Mouse (Mus musculus): ENCODE measurements around the gene Atcay.
"Not testable (repeated sequence)": the region's sequence is repeated elsewhere in the genome, so short reads cannot be mapped to it uniquely, and the experiment has no call there.

Atcay gene

DNA sequence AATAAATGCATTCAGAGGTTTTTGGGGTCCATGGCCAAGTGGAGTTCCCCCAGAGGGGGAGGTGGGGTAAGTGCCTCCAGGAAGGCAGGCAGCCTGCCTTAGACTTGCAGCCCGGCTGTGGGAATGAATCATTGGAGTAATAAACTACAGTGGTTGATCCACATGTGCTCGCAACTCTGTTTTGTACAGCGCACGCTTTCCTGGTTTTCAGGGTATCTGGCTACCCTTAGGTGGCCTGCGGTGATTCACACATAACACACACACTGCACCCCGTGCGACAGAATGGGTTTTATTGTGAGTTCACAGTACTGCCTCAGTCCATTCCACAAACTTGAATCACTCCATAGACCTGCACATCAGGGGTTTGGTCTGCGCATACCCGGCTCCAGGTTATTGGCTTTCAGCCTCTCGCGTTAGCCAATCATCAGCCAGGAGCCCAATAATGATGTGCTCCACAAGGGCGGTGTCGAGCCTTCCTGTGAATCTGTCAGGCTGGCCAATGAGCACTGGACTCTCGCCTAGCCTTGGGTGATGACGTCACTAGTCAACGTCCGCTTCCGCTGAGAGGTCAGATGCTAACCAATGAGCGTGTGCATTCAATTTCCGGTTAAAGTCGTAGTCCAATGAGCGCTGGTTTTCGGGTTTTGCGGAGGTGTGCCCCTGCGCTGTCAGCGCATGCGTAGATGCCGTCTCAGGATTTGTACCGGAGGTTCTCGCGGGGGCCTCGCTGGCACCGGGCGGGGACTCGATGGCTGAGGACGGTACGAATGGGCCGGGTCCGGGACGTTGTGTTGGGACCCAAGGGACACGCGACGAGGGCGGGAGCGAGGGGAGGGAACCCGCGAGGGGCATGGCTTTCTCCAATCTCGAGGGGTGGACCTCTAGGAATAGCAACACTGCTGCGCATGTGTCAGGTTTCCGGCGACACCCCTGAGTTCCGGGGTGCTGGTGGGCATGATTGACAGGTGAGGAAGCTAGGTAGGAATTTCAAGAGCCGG, 48.0 kb downstream of the Atcay start, which contains the start of gene Dapk3:
Gene Dapk3 (plus strand): TSS at position 670 of the 998 bp plus-strand sequence.
- CTCF ChIA-PET: no interaction called here

- CTCF ChIA-PET: not testable (repeated sequence)
Measured at GRCm38 (mm10) chr10:81181860-81182259, 48.8 kb downstream of the Atcay start.

- CTCF ChIA-PET: no interaction called here
Measured at GRCm38 (mm10) chr10:81180946-81181345, 49.7 kb downstream of the Atcay start.

GRCm38 (mm10) chr10:81179451-81180342, 50.9 kb downstream of the Atcay start:
- CTCF ChIA-PET: no interaction called here

GRCm38 (mm10) chr10:81178927-81179326, 51.7 kb downstream of the Atcay start:
- CTCF ChIA-PET: no interaction called here

DNA sequence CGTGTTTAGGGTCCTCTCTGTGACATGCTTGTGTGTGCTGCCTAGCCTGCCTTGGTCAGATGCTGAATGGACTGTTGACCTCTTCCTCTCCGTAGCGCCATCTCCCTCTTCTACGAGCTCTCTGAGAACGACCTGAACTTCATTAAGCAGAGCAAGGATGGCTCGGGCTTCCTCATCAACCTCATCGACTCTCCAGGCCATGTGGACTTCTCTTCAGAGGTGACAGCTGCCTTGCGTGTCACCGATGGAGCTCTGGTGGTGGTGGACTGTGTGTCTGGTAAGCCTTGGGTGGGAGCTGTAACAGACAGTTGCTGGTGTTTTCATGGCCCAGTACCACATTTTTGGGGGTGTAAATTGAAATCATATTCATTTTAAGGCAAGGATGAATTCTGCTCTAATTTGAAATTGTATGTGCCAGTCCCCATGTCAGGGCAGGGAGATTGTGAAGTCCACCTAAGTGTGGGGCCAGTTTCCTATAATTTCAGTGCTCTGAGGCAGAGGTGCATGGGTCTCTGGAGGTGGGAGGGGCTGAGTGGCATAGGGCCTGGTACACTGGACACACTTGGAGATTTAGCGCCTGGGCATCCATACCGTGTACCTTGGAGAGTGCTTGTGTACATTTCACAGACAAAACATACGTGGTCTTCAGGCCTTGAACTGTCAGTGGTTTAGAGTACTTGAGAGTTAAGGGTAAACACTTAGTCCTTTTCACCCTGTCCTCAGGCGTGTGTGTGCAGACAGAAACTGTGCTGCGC, 52.5 kb downstream of the Atcay start:
- CTCF ChIA-PET: no interaction called here

- CTCF ChIA-PET: interaction anchor here (0.7 kb wide), 1 partner anchor 15 kb away, joined by 3 read pairs; no protein-coding TSS in a partner anchor
Measured at GRCm38 (mm10) chr10:81177491-81177925, 53.1 kb downstream of the Atcay start.

DNA sequence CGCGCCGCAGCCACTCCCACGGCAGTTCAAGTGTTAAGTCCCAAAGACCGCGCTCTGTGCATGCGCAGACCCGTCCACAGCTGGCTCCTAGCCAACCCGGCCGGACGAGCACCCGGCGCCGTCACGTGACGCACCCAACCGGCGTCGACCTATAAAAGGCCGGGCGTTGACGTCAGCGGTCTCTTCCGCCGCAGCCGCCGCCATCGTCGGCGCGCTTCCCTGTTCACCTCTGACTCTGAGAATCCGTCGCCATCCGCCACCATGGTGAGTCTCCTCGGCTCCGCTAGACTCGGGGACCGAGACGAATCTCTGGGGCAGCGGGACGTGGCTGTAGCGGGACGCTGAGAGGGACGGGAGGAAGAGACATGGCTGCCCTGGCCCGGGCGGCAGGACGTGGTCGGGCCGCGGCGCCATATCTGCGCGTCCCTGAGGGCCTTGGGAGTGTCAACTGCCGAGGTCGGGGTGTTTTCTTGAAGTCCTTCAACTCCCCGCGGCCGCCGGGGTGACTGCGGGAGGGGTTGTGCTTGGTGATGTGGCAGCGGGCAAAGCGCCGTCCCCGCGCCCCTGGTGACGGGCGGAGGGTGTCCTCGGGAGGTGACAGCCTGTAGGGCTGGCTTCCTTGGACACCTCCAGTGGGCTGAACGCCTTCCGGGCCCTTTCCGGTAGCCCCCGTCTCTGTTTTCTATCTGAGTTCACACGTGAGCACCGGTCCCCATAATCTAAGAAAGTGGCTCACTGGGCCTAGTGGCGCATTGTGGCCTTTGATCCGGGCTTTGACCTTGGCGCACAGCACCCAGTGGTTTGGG, 54.0 kb downstream of the Atcay start, which contains the start of gene Eef2:
Gene Eef2 (plus strand): TSS at position 166 of the 806 bp plus-strand sequence.
- CTCF ChIA-PET: interaction anchor here (0.5 to 0.7 kb wide), 2 partner anchors 14 to 17 kb away, joined by 3 read pairs; no protein-coding TSS in a partner anchor

- CTCF ChIA-PET: interaction anchor here (0.5 kb wide), 1 partner anchor 17 kb away, joined by 3 read pairs; no protein-coding TSS in a partner anchor
Measured at GRCm38 (mm10) chr10:81175936-81176465, 54.6 kb downstream of the Atcay start.

DNA sequence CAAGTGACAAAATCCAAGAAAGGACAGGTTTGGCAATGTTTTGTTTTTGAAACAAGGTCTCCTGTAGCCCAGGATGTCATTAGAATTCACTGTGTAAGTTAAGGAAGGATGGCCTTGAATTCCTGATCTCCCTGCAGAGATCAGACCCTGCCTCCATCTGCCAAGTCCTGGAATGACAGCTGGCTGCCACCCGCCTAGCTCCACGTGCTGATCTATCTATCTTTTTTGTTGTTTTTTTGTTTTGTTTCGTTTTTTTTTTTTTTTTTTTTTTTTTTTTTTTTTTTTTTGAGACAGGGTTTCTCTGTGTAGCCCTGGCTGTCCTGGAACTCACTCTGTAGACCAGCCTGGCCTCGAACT, 55.3 kb downstream of the Atcay start:
- CTCF ChIA-PET: not testable (repeated sequence)

DNA sequence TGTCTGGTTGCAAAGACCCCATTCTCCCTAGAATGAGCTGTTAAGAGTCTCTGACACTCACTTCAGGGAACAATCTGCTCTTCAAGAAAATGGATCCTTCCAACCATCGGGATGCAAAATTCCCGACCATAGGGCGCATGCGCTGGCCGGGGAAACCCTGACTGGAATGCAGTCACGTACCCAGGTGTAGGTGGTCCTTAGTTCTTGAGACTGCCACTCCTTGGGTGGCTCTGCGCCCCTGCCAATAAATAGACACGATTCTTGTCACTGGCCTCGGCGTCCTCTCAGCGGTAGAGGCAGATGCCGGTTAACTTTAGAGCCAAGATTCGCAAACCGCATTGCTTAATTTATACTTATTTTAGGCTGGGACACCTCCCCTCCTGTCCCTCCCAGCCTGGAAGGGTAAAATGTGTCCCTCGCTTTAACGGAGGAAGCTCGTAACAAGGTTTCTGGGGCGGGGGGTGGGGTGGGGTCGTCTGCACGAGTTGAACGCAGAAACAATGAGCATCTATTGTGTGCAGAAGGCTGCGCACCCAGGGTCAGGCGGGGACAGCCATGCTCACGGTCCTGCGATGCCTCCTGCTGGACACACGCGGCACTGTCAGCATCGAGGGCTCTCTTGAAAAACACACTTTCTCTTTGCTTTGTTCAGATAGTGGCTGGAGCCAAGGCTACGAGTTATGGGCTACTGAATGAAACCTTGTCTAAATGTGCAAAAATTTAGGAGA, 55.9 kb downstream of the Atcay start:
- CTCF ChIA-PET: interaction anchor here (0.6 kb wide), 2 partner anchors 22 to 258 kb away, joined by 3 to 5 read pairs; no protein-coding TSS in a partner anchor

DNA sequence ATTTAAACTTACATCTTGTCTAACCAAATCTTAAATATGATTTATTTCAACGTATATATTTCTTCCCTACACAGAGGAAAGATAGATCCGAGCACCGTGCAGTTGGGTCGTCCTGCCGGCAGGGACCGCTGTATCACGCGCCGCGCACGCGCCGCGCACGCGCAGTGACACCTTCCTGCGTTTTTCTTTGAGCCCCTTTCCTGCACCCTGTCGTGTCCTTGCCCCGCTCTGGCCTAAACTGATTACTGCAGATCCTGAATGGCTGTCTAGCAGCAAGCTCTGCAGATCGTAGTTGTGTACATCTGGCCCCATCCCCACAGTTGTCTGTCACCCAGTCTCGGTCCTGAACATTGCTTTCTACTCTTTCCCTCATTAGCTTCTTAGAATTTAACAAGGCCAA, 57.5 kb downstream of the Atcay start:
- CTCF ChIA-PET: interaction anchor here (0.6 to 0.7 kb wide), 3 partner anchors 40 to 172 kb away, joined by 4 to 14 read pairs (median 6); no protein-coding TSS in a partner anchor

DNA sequence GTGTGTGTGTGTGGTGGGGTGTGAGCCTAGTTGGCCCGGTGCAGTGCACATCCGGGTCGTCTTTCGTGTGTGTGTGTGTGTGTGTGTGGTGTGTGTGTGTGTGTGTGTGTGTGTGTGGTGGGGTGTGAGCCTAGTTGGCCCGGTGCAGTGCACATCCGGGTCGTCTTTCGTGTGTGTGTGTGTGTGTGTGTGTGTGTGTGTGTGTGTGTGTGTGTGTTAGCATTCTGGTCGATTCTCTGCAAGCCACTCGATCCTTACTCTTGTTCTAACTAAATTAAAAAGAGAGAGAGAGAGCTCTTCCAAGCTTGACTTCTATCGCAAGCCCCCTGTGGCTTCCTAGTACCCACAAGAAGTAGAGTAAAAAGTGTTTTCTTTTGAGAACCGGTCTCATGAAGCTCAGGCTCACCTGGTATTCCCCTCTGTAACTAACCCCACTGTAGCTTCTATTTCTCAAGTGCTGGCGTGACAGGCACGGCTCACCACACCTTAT, 61.2 kb downstream of the Atcay start:
- CTCF ChIA-PET: interaction anchor here (0.6 kb wide), 1 partner anchor 26 kb away, joined by 3 read pairs; no protein-coding TSS in a partner anchor

GRCm38 (mm10) chr10:81168521-81169244, 62.0 kb downstream of the Atcay start:
- CTCF ChIA-PET: interaction anchor here (0.6 to 0.7 kb wide), 3 partner anchors 167 to 359 kb away, joined by 3 to 4 read pairs (median 3); no protein-coding TSS in a partner anchor

DNA sequence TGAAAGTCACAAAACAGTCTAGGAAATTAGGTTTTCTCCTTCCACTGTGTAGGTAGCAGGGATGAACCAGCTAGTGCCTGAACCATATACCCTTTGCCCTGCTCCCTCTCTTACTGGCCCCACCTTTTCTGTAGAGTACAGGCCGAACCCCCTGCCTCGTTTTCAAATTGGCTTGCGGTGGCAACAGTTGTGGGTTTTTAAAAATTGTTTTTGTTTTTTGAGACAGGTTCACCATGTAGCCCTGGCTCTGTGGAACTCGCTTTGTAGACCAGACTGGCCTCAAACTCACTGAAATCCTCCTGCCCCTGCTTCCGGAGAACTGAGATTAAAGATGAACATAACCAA, 62.6 kb downstream of the Atcay start:
- CTCF ChIA-PET: interaction anchor here (0.6 kb wide), 2 partner anchors 167 to 358 kb away, joined by 3 read pairs; no protein-coding TSS in a partner anchor

DNA sequence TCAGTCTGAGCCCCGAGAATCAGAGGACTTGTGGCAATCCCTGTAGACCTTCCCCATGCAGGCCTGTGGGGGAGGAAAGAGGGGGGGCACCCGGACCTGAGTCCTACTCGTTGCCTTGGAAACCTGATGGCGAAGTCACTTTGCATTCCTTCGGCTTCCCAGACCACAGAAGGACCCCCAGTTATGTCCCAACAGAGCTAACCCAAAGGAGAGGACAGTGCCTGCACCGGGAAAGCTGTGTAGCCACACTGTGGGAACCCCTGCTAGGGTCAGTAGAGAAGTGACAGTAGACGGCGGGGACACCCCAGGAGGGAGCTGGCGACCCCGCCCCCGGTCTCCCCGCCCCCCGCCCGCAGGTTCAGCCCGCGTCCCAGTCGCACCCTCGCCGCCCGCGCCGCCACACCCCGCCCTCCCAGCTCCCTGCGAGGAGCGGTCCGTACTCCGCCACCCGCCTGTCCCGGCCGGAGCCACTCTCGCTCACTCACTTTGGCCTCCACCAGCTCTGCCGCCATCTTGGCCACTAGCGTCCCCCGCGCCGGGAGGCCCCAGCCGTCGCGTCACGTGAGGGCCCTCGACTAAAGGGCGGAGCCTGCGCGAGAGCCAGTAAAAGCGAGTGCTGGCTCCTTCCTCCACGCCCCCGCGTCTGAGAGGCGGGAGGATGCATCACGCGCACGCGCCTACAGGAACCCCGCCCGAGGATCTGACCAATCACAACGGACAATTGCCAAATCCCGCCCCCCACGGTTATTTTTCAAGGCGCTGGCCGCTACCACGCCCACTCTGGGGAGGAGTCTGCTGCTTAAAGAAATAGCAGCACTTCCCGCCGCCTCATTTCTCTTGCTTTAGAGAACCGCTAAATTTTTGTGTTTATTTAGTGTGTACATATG, 63.2 kb downstream of the Atcay start, which contains the start of gene Pias4:
Gene Pias4 (minus strand): TSS at position 724 of the 887 bp plus-strand sequence.
- CTCF ChIA-PET: interaction anchor here (0.5 to 0.6 kb wide), 3 partner anchors 166 to 793 kb away, joined by 3 to 4 read pairs (median 3); no protein-coding TSS in a partner anchor

- CTCF ChIA-PET: no interaction called here
Measured at GRCm38 (mm10) chr10:81165118-81165517, 65.5 kb downstream of the Atcay start.

Data from spleen, embryonic (tissue).